Mouse (Mus musculus) kidney, embryonic 14.5 days (tissue): ENCODE measurements at regions not wholly inside any gene's neighbourhood (a gene's known extent, or its start where the extent isn't known, plus 50 kb on each side); places are given as distances from the start of the nearest gene placed in this dataset.

Source experiments
- ATAC-seq: fragments of 200-750 bp; cut with Nextera tagmentation; 2 replicates; pipeline ENCODE4 v1.8.0; 2017; ENCODE audit warnings: moderate number of reproducible peaks, mild to moderate bottlenecking, moderate TSS enrichment, moderate library complexity; ENCODE audit not compliant: low FRiP score, low TSS enrichment
- H3K27ac ChIP-seq: fragments of 300-500 bp; sonication (generic); 2 replicates; pipeline ENCODE4 v1.5.1; 2014; ENCODE audit warnings: low read depth, mild to moderate bottlenecking, low read length, moderate library complexity, mixed read lengths
- H3K27me3 ChIP-seq: fragments of 300-500 bp; sonication (generic); 2 replicates; pipeline ENCODE4 v1.6.1; 2014; ENCODE audit warnings: mild to moderate bottlenecking, low read length; ENCODE audit not compliant: control insufficient read depth, insufficient read depth
- H3K36me3 ChIP-seq: fragments of 300-500 bp; sonication (generic); 2 replicates; pipeline ENCODE4 v1.6.1; 2014; ENCODE audit warnings: low read length, mixed read lengths; ENCODE audit not compliant: control insufficient read depth, insufficient read depth
- H3K4me1 ChIP-seq: fragments of 300-500 bp; sonication (generic); 2 replicates; pipeline ENCODE4 v1.6.1; 2014; ENCODE audit warnings: low read length, mixed read lengths; ENCODE audit not compliant: control insufficient read depth, insufficient read depth
- H3K4me2 ChIP-seq: fragments of 300-500 bp; sonication (generic); replicated peaks from 2 replicates; pipeline ENCODE4 v1.6.1; 2014; ENCODE audit warnings: low read depth, mild to moderate bottlenecking, low read length
- H3K4me3 ChIP-seq: fragments of 300-500 bp; sonication (generic); 2 replicates; pipeline ENCODE4 v1.5.1; 2014; ENCODE audit warnings: mild to moderate bottlenecking, low read length
- H3K9ac ChIP-seq: fragments of 300-500 bp; sonication (generic); 2 replicates; pipeline ENCODE4 v1.6.1; 2014; ENCODE audit warnings: low read depth, mild to moderate bottlenecking, low read length, moderate library complexity
- H3K9me3 ChIP-seq: fragments of 300-500 bp; sonication (generic); 2 replicates; pipeline ENCODE4 v1.6.1; 2016; ENCODE audit warnings: low read length; ENCODE audit not compliant: control insufficient read depth
- WGBS: fragments of 180-500 bp; shearing (Covaris S2); extraction: QIAGEN DNeasy Blood & Tissue Kit; methylation state at CpG from one replicate; pipeline ENCODE4 v1.1.7; 2014; 5-methylcytosine and 5-hydroxymethylcytosine counted together

DNA sequence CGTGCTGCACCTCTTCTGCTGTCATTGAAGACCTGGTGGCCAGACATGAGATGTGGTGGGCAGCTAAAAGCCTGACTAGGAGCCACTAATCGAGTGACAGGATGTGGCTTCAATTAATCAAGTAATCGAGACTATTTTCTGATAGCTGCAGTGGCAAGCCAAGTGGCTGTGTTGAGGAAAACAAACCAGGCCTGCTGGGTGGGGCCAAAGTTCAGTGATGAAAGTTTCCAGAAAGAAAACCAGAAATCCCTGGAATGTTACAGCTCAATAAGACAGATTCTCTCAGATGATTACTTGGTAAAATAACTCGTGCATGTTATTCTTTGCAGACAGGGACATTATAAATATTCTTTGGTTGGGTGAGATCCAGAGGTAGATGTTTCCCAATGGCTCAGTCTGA is 564.4 kb upstream of the Tbl1xr1 start:
- no peak overlapping the region for H3K9ac ChIP-seq
- ATAC-seq, result no peak
- no peaks in the 10 kb centered on the region for H3K36me3 ChIP-seq
- no peaks in the 10 kb centered on the region for H3K4me1 ChIP-seq
- H3K4me3 ChIP-seq, result no peak overlapping the region
- H3K9me3 ChIP-seq, result peaks cover 20% of the 10 kb centered on the region
- H3K27ac ChIP-seq, result no peak overlapping the region
- WGBS, result 69% methylated on average over 4 of the region's 4 CpGs
- no peak overlapping the region for H3K4me2 ChIP-seq
- H3K27me3 ChIP-seq, result no peaks in the 10 kb centered on the region

DNA sequence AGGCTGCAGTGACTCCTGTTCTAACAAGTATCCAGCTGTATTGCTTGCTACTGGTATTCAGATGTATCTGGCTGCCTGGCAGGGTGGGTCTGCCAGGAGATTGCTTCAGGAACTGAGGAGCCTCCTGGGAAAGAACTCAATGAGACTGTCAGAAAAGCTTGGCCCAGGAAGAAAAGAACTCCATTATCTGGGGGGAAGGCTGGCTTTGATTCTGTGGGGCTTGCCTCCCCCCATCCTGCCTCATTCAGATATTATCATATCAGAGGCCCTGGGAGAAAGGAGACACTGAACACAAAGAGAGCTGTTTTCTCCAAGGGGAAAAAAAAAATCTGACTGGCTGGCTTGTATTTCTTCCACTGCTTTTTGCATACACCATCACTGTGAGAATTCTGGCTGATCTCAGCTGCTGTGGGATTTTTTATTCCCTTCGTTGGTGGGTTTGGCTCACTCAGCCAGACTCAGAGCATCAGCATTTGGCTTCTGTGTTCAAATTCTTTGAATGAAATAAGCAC is 552.0 kb upstream of the Tbl1xr1 start:
- no peaks in the 10 kb centered on the region for H3K4me1 ChIP-seq
- H3K9me3 ChIP-seq, result no peaks in the 10 kb centered on the region; the same call in 1 of the 2 replicates
- WGBS, result 44% methylated on average over 1 of the region's 1 CpGs
- no peak overlapping the region for H3K4me3 ChIP-seq
- H3K27ac ChIP-seq, result no peak overlapping the region
- no peaks in the 10 kb centered on the region for H3K36me3 ChIP-seq
- no peaks in the 10 kb centered on the region for H3K27me3 ChIP-seq
- H3K9ac ChIP-seq, result no peak overlapping the region
- no peak for ATAC-seq
- no peak overlapping the region for H3K4me2 ChIP-seq

DNA sequence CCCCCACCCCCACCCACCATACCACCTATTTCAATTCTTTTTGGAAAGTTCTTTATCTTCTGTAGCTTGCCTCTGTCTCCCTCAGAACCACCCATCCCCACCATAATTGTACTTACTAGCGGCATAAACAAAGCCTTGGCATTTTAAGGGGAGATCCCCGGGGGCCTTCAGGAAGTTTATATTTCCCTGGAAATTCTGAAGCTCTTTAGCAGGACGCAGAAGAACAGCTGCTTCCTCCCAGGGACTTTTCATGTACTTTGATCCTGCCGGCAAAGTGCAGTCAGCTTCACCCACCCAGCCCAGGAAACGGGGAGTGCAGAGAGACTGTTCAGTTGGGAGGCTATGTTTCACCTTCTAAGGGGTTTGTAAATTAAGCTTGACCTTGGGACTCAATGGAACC is 545.6 kb upstream of the Tbl1xr1 start:
- H3K4me2 ChIP-seq, result no peak overlapping the region
- no peak for ATAC-seq
- no peaks in the 10 kb centered on the region for H3K36me3 ChIP-seq
- H3K27me3 ChIP-seq, result no peaks in the 10 kb centered on the region
- H3K27ac ChIP-seq, result no peak overlapping the region
- H3K4me3 ChIP-seq, result no peak overlapping the region
- H3K4me1 ChIP-seq, result no peaks in the 10 kb centered on the region
- H3K9me3 ChIP-seq, result no peaks in the 10 kb centered on the region
- WGBS, result 12% methylated on average over 5 of the region's 5 CpGs
- no peak overlapping the region for H3K9ac ChIP-seq

DNA sequence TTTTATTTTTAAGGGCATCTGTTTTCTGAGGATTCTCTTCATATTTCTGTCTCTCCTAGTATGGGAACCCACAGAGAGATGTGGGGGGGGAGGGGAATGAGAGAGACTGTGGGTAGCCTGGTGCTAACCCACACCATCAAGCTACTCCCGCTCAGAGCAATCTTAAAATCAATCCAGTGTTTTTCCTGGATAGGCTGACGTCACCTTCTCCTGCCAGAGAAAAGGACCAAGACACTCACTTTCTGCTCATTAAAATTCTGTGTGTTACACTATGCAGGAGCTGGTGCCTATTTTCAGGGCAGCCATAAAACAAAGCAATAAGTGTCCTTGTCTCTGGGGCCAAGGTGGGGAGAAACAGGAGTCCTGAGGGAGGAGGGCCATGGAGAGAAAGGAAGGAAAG is 537.3 kb upstream of the Tbl1xr1 start:
- no peak for ATAC-seq
- WGBS, result 39% methylated on average over 2 of the region's 2 CpGs
- no peak overlapping the region for H3K27ac ChIP-seq
- no peak overlapping the region for H3K4me3 ChIP-seq
- no peaks in the 10 kb centered on the region for H3K4me1 ChIP-seq
- no peak overlapping the region for H3K4me2 ChIP-seq
- no peak overlapping the region for H3K9ac ChIP-seq
- no peaks in the 10 kb centered on the region for H3K27me3 ChIP-seq
- no peaks in the 10 kb centered on the region for H3K9me3 ChIP-seq
- H3K36me3 ChIP-seq, result no peaks in the 10 kb centered on the region

DNA sequence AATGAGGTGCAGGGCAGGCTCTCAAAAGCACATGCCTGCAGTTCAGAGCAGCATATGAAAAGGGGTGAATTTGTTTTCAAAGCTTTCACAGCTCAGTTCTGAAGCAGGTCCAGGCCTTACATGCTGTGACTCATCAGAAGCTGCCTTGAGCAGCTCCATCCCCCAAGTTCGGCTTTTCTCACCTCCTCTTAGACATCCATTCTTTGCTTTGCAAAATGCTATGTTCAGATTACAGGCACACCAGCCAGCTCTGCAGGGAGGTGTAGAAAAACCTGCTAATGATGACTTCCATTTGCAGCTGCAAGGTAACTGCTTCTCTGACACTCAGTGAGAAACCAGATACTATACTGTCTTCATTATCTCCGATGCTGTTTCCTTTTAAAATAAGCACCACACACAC is 532.0 kb upstream of the Tbl1xr1 start:
- H3K4me1 ChIP-seq, result peaks cover 4% of the 10 kb centered on the region; the same call in 1 of the 2 replicates
- no peaks in the 10 kb centered on the region for H3K27me3 ChIP-seq
- no peak overlapping the region for H3K4me3 ChIP-seq
- H3K36me3 ChIP-seq, result no peaks in the 10 kb centered on the region
- no peak overlapping the region for H3K4me2 ChIP-seq
- no peaks in the 10 kb centered on the region for H3K9me3 ChIP-seq
- no peak for ATAC-seq
- no peak overlapping the region for H3K9ac ChIP-seq
- no peak overlapping the region for H3K27ac ChIP-seq
- 29% methylated on average over 2 of the region's 2 CpGs for WGBS

DNA sequence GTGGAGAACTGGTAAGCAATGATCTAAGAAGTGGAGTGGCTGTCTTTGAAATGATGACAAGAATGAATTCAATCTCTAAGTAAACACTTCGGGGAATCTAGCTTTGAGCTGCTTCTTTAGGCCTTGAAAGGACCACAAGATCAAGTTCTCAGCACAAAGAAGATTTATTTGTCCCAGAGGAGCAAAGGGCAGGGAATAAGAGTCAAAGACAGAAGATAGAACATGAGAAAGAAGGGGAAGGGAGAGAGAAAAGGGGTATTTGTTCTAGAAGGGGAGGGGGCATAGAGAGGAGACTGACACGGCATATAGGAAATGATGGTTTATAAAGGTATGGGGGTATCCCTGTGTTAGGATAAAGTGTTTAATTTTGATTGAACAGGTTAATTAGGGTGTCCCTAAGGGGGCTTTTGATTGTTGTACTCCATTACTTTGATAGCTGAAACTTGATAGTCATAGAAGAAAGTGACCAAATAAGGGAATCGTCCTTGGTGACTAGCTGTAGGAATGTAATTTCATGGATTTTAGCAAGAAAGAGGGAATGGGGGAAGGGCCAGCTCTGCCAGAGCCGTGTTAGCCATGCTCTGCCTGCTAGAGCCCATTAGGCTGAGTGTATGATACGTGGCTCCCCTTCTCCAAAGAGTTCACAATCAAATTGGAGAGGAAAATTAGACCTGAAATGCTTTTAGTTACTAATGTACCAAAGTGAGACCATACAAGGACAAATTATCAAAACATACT is 531.1 kb upstream of the Tbl1xr1 start:
- Histone ChIP-seq H3K4me2 (no peak overlapping the region), H3K4me3 (no peak overlapping the region), H3K27me3 (no peaks in the 10 kb centered on the region), H3K4me1 (peaks cover 4% of the 10 kb centered on the region; the same call in 1 of the 2 replicates), H3K9me3 (no peaks in the 10 kb centered on the region), H3K27ac (no peak overlapping the region), H3K36me3 (no peaks in the 10 kb centered on the region), H3K9ac (no peak overlapping the region)
- WGBS, result 21% methylated on average over 5 of the region's 5 CpGs
- peak; percentile 68; the same call in 1 of the 2 replicates for ATAC-seq

DNA sequence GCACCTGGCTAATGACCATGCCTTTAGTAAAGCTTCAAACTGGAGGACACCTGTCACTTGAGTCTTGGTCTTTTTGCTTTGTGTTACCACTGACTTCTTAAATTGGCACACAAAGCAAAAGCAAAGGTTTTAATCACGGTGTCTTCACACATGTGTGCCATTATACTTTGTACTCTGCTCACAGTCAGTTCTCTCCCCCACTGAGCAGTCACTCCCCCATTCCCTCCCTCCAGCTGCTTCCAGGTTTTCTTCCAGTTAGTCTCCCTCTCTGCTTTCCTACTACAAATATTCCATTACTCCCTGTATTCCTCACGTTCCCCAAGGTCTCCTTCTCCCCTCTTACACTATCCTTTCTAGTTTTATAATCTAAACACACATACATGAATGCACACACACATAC is 530.0 kb upstream of the Tbl1xr1 start:
- Histone ChIP-seq H3K27me3 (no peaks in the 10 kb centered on the region), H3K36me3 (no peaks in the 10 kb centered on the region), H3K9ac (no peak overlapping the region), H3K27ac (no peak overlapping the region), H3K9me3 (no peaks in the 10 kb centered on the region), H3K4me3 (no peak overlapping the region), H3K4me2 (no peak overlapping the region), H3K4me1 (peaks cover 4% of the 10 kb centered on the region; the same call in 1 of the 2 replicates)
- 37% methylated on average over 2 of the region's 2 CpGs for WGBS
- no peak for ATAC-seq

DNA sequence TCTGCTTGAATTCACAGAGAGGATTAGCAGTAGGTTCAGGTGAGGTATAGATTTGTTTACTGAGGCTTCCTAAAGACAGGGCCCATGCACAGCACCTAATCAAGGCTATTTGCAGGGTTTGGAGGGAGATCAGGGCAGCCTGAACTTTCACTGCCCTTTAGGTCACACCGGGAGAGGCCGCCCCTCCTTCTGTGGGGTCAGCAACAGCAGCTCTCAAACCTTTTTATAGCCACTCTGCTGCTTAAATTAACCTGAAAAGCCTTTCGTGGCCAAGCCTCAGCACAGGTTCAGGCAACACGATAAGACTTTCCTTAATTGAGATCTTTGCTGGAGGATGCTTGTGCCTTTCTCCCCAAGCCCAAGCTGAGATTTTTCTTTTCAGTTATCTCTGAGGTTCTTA is 526.8 kb upstream of the Tbl1xr1 start:
- 19% methylated on average over 4 of the region's 4 CpGs for WGBS
- no peaks in the 10 kb centered on the region for H3K27me3 ChIP-seq
- H3K4me1 ChIP-seq, result peaks cover 4% of the 10 kb centered on the region; the same call in 1 of the 2 replicates
- ATAC-seq, result no peak
- no peak overlapping the region for H3K9ac ChIP-seq
- H3K4me2 ChIP-seq, result no peak overlapping the region
- no peaks in the 10 kb centered on the region for H3K9me3 ChIP-seq
- H3K36me3 ChIP-seq, result no peaks in the 10 kb centered on the region
- H3K27ac ChIP-seq, result no peak overlapping the region
- H3K4me3 ChIP-seq, result no peak overlapping the region

DNA sequence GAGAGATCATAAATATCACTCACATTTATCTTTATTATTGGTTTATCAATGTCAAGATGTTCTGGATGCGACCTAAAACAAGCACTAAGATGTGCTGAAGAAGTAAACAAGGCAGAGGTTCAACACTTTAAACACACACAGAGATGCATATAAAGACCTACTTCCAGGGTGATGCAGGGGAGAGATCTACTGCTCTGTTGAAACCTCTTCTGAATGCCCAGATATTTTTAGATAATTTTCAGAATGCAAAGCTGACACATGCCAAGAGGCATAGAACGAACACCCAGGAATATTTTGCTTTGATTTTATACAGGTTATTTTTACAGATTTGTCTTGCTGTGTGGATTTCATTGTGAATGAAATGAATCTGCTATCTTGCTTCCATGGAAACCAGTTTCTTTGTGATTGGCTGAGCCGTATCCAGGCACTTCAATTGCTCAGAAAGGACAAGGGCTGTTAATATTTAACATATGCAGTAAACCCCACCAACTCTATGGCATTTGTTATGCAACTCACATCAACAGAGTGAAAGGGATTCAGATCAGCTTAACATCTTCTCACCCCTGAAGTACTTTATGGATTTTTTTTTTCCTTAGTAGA is 523.2 kb upstream of the Tbl1xr1 start:
- H3K36me3 ChIP-seq, result no peaks in the 10 kb centered on the region
- H3K9me3 ChIP-seq, result no peaks in the 10 kb centered on the region
- 68% methylated on average over 3 of the region's 3 CpGs for WGBS
- no peak overlapping the region for H3K9ac ChIP-seq
- H3K4me3 ChIP-seq, result no peak overlapping the region
- no peak overlapping the region for H3K27ac ChIP-seq
- ATAC-seq, result 0 out of 2 replicates have a peak, but pooled peaks have one; percentile 50
- H3K4me1 ChIP-seq, result no peaks in the 10 kb centered on the region
- no peak overlapping the region for H3K4me2 ChIP-seq
- H3K27me3 ChIP-seq, result no peaks in the 10 kb centered on the region
